Mouse (Mus musculus) hindbrain, embryonic 12.5 days (tissue): ENCODE measurements around the gene Slc5a10. TPM values are rescaled to one million over a fixed set of nuclear protein-coding genes. Genes with fewer than 3 reads are reported as not detected.

Source experiments
- ATAC-seq: fragments of 200-750 bp; cut with Nextera tagmentation; 2 replicates; pipeline ENCODE4 v1.8.0; 2017; ENCODE audit warnings: moderate TSS enrichment; ENCODE audit not compliant: low FRiP score
- H3K27ac ChIP-seq: fragments of 300-500 bp; sonication (generic); 2 replicates; pipeline ENCODE4 v1.5.1; 2016; ENCODE audit warnings: mild to moderate bottlenecking
- H3K27me3 ChIP-seq: fragments of 300-500 bp; sonication (generic); 2 replicates; pipeline ENCODE4 v1.6.1; 2016; ENCODE audit warnings: mild to moderate bottlenecking
- H3K36me3 ChIP-seq: fragments of 300-500 bp; sonication (generic); 2 replicates; pipeline ENCODE4 v1.6.1; 2016; ENCODE audit warnings: mild to moderate bottlenecking
- H3K4me1 ChIP-seq: fragments of 300-500 bp; sonication (generic); 2 replicates; pipeline ENCODE4 v1.6.1; 2016
- H3K4me2 ChIP-seq: fragments of 300-500 bp; sonication (generic); replicated peaks from 2 replicates; pipeline ENCODE4 v1.6.1; 2016; ENCODE audit warnings: mild to moderate bottlenecking
- H3K4me3 ChIP-seq: fragments of 300-500 bp; sonication (generic); 2 replicates; pipeline ENCODE4 v1.5.1; 2016; ENCODE audit warnings: mild to moderate bottlenecking
- H3K9ac ChIP-seq: fragments of 300-500 bp; sonication (generic); 2 replicates; pipeline ENCODE4 v1.6.1; 2016; ENCODE audit warnings: mild to moderate bottlenecking, moderate library complexity
- H3K9me3 ChIP-seq: fragments of 300-500 bp; sonication (generic); replicated peaks from 2 replicates; pipeline ENCODE4 v1.6.1; 2016; ENCODE audit warnings: mild to moderate bottlenecking
- WGBS: fragments of 180-500 bp; shearing (Covaris S2); methylation state at CpG from one replicate; pipeline ENCODE4 v1.1.7; 2016; 5-methylcytosine and 5-hydroxymethylcytosine counted together
- polyA plus RNA-seq: library from polyadenylated mRNA; unstranded; fragments of >200 nt; fragmentation: Nextera tagmentation; extraction: Ambion mirVana; gene quantifications from 2 replicates; pipeline ENCODE4 v1.2.1, GENCODE M21; 2016

Slc5a10 gene
- polyA plus RNA-seq, 1 experiment from 2014 or later = not detected

- no peak overlapping the region for H3K9ac ChIP-seq
- no peaks in the 10 kb centered on the region for H3K27me3 ChIP-seq
- no peak overlapping the region for H3K4me3 ChIP-seq
- no peaks in the 10 kb centered on the region for H3K4me1 ChIP-seq
- ATAC-seq = no peak
- H3K4me2 ChIP-seq = no peak overlapping the region
- H3K27ac ChIP-seq = no peak overlapping the region
- no peaks in the 10 kb centered on the region for H3K9me3 ChIP-seq
- H3K36me3 ChIP-seq = no peaks in the 10 kb centered on the region
- WGBS = 91% methylated on average over 5 of the region's 5 CpGs
Observed at GRCm38 (mm10) chr11:61652216-61652615, 68.4 kb downstream of the Slc5a10 start.

GRCm38 (mm10) chr11:61650470-61651265 is 70.0 kb downstream of the Slc5a10 start:
- 80% methylated on average over 9 of the region's 9 CpGs for WGBS
- no peak overlapping the region for H3K9ac ChIP-seq
- no peaks in the 10 kb centered on the region for H3K4me1 ChIP-seq
- H3K4me3 ChIP-seq = no peak overlapping the region
- no peak overlapping the region for H3K4me2 ChIP-seq
- no peaks in the 10 kb centered on the region for H3K27me3 ChIP-seq
- H3K9me3 ChIP-seq = no peaks in the 10 kb centered on the region
- no peaks in the 10 kb centered on the region for H3K36me3 ChIP-seq
- no peak overlapping the region for H3K27ac ChIP-seq
- no peak for ATAC-seq

GRCm38 (mm10) chr11:61649626-61650025 is 71.0 kb downstream of the Slc5a10 start:
- no peaks in the 10 kb centered on the region for H3K4me1 ChIP-seq
- H3K4me3 ChIP-seq = no peak overlapping the region
- 92% methylated on average over 4 of the region's 4 CpGs for WGBS
- H3K36me3 ChIP-seq = no peaks in the 10 kb centered on the region
- no peak overlapping the region for H3K27ac ChIP-seq
- H3K4me2 ChIP-seq = no peak overlapping the region
- no peak for ATAC-seq
- no peak overlapping the region for H3K9ac ChIP-seq
- no peaks in the 10 kb centered on the region for H3K9me3 ChIP-seq
- H3K27me3 ChIP-seq = no peaks in the 10 kb centered on the region

GRCm38 (mm10) chr11:61649163-61649580 is 71.5 kb downstream of the Slc5a10 start:
- Histone ChIP-seq H3K9ac (no peak overlapping the region), H3K4me2 (no peak overlapping the region), H3K4me3 (no peak overlapping the region), H3K9me3 (no peaks in the 10 kb centered on the region), H3K36me3 (no peaks in the 10 kb centered on the region), H3K4me1 (no peaks in the 10 kb centered on the region), H3K27me3 (no peaks in the 10 kb centered on the region), H3K27ac (no peak overlapping the region)
- 90% methylated on average over 5 of the region's 5 CpGs for WGBS
- ATAC-seq = no peak

GRCm38 (mm10) chr11:61648749-61649115 is 71.9 kb downstream of the Slc5a10 start:
- Histone ChIP-seq H3K36me3 (no peaks in the 10 kb centered on the region), H3K4me1 (no peaks in the 10 kb centered on the region), H3K9ac (no peak overlapping the region), H3K9me3 (no peaks in the 10 kb centered on the region), H3K4me3 (no peak overlapping the region), H3K4me2 (no peak overlapping the region), H3K27ac (no peak overlapping the region), H3K27me3 (no peaks in the 10 kb centered on the region)
- ATAC-seq = no peak
- WGBS = 83% methylated on average over 7 of the region's 7 CpGs

- Histone ChIP-seq H3K4me2 (no peak overlapping the region), H3K9ac (no peak overlapping the region), H3K4me1 (no peaks in the 10 kb centered on the region), H3K27me3 (no peaks in the 10 kb centered on the region), H3K4me3 (no peak overlapping the region), H3K36me3 (no peaks in the 10 kb centered on the region), H3K27ac (no peak overlapping the region), H3K9me3 (no peaks in the 10 kb centered on the region)
- ATAC-seq = no peak
- 85% methylated on average over 6 of the region's 6 CpGs for WGBS
Observed at GRCm38 (mm10) chr11:61647956-61648748, 72.5 kb downstream of the Slc5a10 start.

GRCm38 (mm10) chr11:61647110-61647910 is 73.3 kb downstream of the Slc5a10 start:
- H3K27me3 ChIP-seq = no peaks in the 10 kb centered on the region
- H3K4me3 ChIP-seq = no peak overlapping the region
- H3K36me3 ChIP-seq = no peaks in the 10 kb centered on the region
- H3K9ac ChIP-seq = no peak overlapping the region
- no peak for ATAC-seq
- H3K4me2 ChIP-seq = no peak overlapping the region
- H3K9me3 ChIP-seq = no peaks in the 10 kb centered on the region
- H3K4me1 ChIP-seq = no peaks in the 10 kb centered on the region
- WGBS = 77% methylated on average over 10 of the region's 10 CpGs
- H3K27ac ChIP-seq = no peak overlapping the region

GRCm38 (mm10) chr11:61646499-61647039 is 74.1 kb downstream of the Slc5a10 start:
- no peak for ATAC-seq
- H3K4me1 ChIP-seq = no peaks in the 10 kb centered on the region
- H3K27ac ChIP-seq = no peak overlapping the region
- WGBS = 64% methylated on average over 2 of the region's 2 CpGs
- H3K4me2 ChIP-seq = no peak overlapping the region
- H3K27me3 ChIP-seq = no peaks in the 10 kb centered on the region
- H3K4me3 ChIP-seq = no peak overlapping the region
- no peaks in the 10 kb centered on the region for H3K9me3 ChIP-seq
- H3K36me3 ChIP-seq = no peaks in the 10 kb centered on the region
- no peak overlapping the region for H3K9ac ChIP-seq

GRCm38 (mm10) chr11:61645357-61645857 is 75.2 kb downstream of the Slc5a10 start:
- Histone ChIP-seq H3K9me3 (no peaks in the 10 kb centered on the region), H3K36me3 (no peaks in the 10 kb centered on the region), H3K27me3 (no peaks in the 10 kb centered on the region), H3K4me2 (no peak overlapping the region), H3K4me1 (no peaks in the 10 kb centered on the region), H3K9ac (no peak overlapping the region), H3K4me3 (no peak overlapping the region), H3K27ac (no peak overlapping the region)
- ATAC-seq = no peak
- 74% methylated on average over 5 of the region's 5 CpGs for WGBS

- H3K27ac ChIP-seq = no peak overlapping the region
- no peak overlapping the region for H3K4me2 ChIP-seq
- ATAC-seq = no peak
- H3K27me3 ChIP-seq = no peaks in the 10 kb centered on the region
- H3K4me1 ChIP-seq = no peaks in the 10 kb centered on the region
- 80% methylated on average over 11 of the region's 11 CpGs for WGBS
- no peaks in the 10 kb centered on the region for H3K9me3 ChIP-seq
- no peak overlapping the region for H3K9ac ChIP-seq
- H3K4me3 ChIP-seq = no peak overlapping the region
- no peaks in the 10 kb centered on the region for H3K36me3 ChIP-seq
Observed at GRCm38 (mm10) chr11:61644576-61645326, 75.9 kb downstream of the Slc5a10 start.

- ATAC-seq = no peak
- Histone ChIP-seq H3K27me3 (no peaks in the 10 kb centered on the region), H3K9ac (no peak overlapping the region), H3K27ac (no peak overlapping the region), H3K36me3 (no peaks in the 10 kb centered on the region), H3K4me1 (no peaks in the 10 kb centered on the region), H3K4me3 (no peak overlapping the region), H3K9me3 (no peaks in the 10 kb centered on the region), H3K4me2 (no peak overlapping the region)
- WGBS = 85% methylated on average over 5 of the region's 5 CpGs
Observed at GRCm38 (mm10) chr11:61643184-61643961, 77.3 kb downstream of the Slc5a10 start.
